Mouse (Mus musculus) mature B cell (primary cell): Measurements from ENCODE around the gene Mlycd.

ENCODE experiments used
- in situ Hi-C: fragments of 300-500 bp; cut with MboI; formaldehyde crosslinking; loops from 2 replicates; pipeline ENCODE4 v1.14.3; 2019

Mlycd gene

DNA sequence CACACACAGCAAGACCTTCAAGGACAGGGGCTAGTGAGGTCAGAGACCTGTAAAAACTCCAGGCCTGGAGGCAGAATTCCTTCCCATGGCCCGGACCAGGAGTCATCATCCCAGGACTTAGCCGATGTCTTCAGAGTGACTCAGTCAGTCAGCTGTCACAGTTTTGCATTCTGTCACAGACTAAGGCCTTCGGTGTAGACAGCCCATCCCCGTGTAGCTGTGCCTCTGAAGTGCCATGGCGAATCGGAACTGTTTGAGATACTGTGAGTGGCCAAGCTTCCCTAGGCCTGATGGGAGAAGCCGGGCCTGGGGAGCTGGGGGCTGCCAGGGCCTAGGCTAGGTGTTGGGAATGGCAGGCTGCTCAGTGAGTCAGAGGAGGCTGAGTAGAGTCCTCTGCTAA lies 36.0 kb downstream of the Mlycd start:
- in situ Hi-C loops, result no loop called here

DNA sequence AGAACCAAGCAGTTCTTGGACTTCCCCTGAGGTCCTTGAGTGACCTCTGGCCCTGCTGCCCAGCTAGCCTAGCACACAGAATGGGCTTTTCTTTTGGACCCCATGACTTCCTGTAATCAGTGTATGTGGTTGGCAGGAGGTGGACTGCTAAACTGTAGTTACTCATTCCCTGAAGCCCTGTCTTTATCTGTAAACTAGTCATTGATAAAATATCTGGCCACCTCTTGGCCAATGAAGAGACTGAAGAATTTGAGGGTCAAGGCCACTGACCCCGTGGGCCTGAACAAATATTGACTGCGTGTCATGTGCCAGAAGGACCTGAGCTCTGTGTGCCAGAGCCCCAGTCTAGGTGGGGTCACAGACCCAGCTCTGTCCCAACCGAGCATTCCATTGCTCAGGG lies 37.7 kb downstream of the Mlycd start:
- in situ Hi-C loops, result no loop called here

DNA sequence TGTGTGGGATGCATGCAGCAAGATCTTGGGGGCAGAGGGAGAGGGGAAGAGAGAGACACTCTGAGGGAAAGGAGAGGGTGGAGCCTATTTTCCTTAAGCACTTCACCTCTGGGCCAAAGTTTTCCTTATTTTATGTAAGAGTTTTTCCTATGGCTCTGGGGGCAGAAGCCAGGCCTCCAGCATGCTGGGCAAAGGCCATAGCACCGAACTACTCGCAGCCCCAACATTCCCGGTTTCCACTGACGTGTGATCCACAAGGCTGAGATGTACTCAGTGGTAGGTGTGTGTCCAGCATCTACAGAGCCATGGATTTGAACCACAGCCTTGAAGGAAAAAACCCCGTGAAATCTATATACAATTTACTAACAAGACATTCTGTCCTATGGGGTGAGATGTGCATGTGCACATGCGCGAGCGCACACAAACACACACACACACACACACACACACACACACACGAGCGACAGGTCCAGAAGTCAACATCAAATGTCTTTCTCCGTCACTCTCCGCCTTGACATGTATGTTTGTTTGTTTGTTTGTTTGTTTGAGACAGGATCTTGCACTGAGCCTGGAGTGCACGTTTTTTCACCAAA lies 39.0 kb downstream of the Mlycd start, which contains the start of gene Osgin1:
Gene Osgin1, plus strand, starts transcription at position 543 of the 593 bp plus-strand sequence.
- in situ Hi-C loops, result no loop called here

DNA sequence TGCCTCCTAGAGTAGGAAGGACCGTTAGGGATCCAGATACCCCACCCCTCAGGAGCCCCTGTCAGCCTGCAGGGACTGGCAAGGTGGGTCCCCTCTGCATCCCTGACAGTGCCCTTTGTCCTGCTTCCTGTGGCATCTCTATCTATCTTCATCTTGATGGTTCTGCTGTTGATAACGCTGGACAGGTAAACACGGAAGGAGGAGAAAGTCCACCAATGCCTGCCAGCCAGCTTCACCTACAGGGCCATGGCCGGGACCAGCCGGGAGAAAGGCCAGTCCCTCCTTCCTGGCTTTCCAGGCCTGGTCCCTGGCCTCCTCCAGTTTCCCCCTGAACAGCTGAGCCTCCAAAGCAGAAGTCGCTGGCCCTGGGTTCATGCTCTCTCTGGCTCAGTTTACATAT lies 39.9 kb downstream of the Mlycd start:
- in situ Hi-C loops, result no loop called here

DNA sequence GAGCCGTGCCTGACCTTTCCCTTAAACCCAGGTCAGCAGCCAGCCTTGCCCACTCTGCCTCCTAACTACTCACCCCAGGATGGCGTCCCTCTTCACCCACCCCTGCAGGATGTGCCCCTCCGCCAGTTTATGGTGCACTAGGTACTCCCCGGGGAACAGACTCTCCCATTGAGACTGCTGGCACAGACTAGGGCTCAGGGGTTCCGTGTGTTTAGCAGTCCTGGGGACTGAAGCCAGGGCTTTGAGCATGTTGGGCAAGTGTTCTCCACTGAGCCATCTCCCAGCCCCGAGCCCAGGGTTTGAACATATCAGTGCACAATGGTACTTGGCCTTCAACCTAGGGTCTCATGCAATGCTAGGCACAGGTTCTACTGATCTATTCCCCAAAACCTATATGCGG lies 40.8 kb downstream of the Mlycd start:
- in situ Hi-C loops, result no loop called here

DNA sequence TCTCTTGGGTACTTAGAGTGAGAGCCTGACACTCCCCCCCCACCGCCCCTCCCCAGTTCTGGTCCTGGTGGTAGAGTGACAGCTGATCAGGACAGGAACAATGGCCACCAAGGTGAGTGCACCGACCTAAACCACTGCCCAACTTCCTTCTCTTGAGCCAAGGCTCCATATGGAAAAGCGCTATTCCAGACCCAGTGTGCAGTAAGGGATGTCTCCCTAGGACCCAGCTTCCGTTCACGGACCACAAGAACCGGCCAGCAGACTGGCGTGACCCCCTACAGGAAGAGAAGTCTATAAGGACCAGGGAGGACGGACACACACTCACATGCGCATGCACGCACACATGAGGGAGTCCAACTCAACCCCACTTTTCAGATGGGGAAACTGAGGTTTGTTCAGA lies 41.7 kb downstream of the Mlycd start:
- in situ Hi-C loops, result no loop called here

DNA sequence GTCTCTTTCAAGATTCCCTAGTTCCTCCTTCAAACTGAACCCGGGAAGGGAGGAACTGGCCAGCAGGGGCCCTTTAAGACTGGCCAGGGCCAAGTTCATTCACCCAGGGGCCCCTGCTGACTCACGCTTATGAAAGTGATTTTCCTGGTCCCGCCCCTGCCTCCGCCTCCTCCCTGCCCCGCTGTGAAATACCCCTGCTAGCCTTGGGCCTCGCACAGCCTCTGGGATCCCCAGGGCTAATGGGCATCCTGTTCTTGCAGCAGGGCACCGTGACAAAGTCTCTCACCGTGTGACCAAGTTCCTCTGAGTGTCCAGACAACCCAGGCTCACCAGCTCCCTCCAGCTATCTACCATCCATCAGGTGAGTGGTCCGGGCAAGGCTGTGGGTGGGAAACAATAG lies 42.3 kb downstream of the Mlycd start:
- in situ Hi-C loops, result no loop called here

DNA sequence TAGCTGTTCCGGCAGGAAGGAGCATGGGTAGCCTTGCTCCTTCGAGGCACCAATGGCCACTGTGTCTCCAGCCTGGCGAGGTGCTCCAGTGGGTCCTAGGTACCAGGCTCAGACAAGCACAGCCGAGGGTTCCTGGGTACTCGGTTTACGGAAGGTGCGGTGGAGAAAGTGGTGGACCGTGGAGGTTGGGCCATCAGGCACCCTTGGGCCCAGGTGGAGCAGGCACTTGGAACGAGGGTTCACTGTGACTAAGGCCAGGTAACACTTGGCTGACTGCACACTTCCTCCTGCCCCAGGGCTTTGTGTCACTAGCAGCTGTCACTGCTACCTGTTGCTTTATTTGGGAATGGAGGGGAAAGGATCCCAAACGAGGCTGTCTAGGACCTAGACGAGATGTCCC lies 42.8 kb downstream of the Mlycd start:
- in situ Hi-C loops, result no loop called here

DNA sequence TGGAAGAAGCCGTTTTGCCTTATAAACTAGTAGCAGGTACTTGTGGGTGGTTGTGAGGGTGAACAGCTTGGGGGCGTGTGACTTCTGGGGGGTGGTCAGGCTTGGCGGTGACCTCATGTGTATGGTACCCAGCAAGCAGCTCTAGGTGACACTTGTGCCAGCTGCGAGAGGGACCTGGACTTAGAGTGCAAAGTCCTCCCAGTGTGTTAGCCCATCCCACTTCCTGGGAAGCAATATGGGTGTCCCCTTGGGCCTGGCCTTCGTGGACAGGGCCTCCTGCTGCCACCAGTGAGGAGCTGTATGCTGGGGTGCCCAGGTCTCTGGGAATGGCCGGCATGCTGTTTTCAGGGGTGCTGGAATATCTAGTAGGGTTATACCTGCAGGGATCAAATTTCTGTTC lies 44.2 kb downstream of the Mlycd start:
- in situ Hi-C loops, result no loop called here

DNA sequence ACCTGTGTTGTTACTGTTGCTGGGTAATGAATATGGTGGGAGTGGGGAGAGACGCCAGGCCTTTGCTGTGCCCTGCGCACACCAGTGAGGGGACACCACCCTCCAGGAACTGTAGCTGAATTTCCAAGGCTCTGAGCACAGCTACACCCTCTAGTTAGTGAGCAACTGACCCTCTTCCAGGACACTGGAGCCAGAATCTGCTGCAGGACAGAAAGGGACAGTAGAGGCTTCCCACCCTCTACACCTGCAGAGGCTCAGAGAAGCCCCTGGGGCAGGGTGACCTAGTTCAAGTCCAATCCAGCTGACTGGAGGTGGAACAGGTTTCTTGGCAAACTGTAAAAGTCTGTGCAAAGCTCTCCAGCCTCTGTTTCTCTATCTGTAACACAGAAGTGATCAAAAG lies 44.7 kb downstream of the Mlycd start:
- in situ Hi-C loops, result no loop called here

DNA sequence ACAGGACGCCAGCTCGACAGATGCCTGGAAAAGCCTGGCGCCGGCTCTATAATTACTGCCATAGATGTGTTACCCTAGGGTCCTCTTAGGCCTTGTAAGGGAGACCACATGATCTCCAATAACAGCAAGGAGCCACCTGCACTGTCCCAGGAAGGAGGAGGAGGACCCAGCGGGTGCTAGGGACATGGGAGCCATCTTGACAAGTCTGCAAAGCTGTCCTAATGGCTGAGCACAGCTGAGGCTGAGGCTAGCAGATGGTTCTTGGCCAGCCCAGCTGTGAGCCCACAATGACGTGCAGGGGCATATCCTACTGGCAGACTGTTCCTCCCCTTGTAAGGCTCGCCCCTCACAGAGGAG lies 45.2 kb downstream of the Mlycd start:
- in situ Hi-C loops, result no loop called here

DNA sequence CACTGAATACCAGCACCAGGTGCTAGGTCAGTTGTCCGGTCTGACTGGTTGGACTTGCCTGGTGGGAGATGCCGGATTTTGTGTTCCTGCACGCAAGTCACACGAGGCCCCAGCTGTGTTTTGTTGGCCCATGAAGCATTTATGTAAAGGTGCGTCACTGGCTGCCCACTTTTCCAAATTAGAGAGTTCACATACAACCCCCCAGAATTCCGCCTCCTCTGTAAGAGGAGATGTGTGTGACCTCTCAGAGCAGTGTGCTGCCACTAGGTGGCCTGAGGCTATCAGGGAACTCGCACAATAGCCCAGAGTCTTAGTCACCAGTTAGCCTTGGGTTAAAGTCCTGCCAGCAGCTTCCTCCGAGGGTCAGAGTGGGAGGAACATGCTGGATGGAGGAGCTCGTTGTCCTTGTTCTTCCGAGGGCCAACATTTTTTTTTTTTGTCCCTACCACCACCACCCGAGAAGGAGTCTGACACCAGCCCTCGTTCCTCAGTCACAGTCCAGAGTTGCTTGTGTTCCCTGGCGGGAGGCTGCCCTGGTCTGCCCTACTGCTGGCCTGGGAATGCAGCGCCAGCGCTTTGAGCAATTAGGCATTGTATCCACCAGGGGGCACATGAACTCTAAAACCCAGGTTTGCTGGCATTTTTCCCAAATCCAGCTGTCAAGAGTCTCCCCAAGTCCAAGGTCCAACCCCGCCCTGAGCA lies 45.7 kb downstream of the Mlycd start:
- in situ Hi-C loops, result no loop called here

DNA sequence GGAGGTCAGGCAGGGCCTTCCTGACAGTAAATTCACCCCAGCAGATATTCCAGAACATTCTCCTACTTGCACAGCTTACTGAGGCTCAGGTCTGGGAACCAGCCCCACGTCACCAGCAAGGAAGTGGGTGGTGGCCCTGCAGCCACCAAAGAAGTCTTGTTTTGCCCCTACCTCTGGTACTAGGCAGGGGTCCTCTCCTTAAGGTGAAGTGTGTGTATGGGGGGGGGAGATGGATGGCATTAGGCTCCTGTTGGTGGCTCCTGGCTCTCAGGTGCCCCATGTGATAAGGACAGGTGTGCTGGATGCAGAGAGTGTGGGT lies 46.2 kb downstream of the Mlycd start:
- in situ Hi-C loops, result no loop called here

DNA sequence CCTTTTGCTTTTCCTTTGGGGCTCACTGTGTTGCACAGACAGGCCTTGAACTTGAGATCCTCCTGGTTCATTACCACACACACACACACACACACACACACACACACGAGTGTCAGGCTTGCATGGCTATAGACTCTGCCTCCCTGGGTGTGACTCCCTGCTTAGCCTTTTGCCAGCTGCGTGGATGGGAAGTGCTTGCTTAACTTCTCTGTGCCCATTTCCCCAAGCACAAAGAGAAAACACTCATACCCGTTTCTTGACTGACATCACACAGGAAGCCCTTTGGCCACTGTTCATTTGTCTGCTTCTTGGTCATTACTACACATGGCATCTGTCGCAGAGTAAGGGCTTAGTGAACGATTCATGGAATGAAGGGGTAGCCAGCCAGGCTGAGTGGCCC lies 47.3 kb downstream of the Mlycd start:
- in situ Hi-C loops, result no loop called here

DNA sequence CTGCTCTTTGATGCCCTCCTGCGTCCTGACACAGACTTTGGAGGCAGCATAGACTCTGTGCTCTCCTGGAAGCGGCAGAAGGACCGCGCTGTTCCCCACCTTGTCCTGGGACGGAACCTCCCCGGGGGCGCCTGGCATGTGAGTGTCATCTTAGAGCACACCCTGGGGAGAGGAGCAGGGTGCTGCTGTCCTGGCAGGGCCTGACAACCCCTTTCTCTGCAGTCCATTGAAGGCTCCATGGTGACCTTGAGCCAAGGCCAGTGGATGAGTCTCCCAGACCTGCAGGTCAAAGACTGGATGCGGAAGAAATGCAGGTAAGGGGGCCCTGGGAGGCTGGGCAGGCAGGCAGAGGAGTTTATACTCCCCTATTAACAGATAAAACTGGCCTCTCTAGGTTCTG lies 48.3 kb downstream of the Mlycd start:
- in situ Hi-C loops, result no loop called here

DNA sequence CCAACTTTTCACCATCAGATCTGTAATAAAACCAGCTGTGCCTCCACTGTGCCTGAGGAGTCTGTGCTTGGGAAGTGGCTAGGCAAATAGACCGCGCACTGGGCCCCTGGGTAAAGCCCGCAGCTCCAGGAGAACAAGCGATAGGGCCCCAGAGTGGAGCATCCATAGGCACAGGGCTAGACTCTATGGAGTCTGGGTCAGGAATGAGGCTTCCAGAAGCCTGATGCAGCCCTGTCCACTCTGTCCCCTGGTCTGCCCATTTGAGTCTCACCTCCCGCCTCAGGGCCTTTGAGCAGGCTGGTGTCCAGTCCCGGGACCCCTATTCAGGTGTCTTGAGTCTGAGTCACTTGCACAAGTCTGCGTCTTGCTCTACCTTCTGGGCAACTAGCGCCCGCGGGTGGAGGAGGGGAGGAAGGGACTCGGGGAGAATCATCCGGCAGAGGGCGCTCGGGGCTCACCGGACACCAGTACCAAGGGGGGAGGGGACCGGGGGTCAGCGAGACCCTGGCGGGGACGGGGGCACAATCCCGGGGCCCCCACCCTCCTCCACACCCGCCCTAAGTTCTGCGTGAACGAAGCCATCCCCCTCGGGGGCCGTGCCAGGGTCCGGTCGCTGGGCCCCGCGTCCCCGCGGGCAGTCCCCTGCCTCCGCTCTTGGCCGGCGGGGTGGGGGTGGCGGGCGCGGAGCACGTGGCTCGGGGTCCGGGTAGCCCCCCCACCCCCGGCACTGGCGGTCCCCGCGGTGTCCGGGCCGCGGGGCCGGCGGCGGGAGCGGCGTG lies 51.7 kb downstream of the Mlycd start, which contains the start of gene Necab2:
Gene Necab2, plus strand, starts transcription at position 509 of the 779 bp plus-strand sequence.
- in situ Hi-C loops, result no loop called here

DNA sequence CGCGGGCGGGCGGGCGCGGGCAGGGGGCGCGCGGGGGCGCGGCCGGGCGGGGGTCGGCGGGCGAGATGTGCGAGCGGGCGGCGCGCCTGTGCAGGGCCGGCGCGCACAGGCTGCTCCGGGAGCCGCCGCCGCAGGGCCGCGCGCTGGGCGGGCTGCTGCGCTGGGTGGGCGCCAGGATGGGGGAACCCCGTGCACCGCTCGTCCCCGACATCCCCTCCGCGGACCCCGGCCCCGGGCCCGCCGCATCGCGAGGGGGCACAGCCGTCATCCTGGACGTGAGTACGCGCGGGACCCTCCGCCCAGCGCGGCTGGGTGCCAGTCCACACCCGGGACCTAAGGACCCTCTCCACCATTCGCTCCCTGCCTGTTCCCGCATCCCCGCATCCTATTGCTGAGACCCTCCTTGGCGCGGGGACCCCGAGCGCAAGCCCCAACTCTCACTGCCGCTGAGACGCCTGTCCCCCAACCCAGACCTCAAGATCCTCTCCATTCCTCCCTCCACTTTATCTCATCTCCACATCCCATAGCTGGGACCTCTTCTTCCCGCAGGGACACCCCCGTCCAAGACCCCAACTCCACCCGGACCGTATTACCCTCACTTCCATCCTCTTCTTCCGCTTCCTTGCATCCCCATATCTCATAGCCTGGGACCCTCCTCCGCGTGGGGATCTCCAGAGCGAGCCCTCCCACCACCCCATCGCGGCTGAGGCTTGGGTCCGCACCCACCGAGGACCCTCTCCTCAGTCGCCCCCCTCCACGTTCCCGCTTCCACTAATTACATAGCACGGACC lies 52.5 kb downstream of the Mlycd start:
- in situ Hi-C loops, result no loop called here

DNA sequence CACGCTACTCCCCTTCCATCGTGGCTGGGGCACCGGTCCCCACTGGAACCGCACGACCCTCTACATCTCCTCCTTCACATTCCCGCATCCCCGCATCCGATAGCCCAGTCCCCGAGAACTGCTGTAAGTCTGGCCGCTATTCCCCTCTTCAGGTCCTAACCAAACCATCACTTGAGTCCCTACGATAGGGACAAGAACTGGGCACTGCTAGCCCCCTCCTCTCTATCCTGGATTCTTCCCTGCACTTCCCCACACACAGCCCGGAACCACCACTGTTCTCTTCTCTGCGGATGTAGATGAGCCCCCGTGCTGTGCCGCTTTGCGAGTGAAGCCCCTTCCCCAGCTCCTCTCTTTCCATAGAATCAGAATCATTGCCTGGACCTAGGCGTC lies 53.1 kb downstream of the Mlycd start:
- in situ Hi-C loops, result no loop called here

DNA sequence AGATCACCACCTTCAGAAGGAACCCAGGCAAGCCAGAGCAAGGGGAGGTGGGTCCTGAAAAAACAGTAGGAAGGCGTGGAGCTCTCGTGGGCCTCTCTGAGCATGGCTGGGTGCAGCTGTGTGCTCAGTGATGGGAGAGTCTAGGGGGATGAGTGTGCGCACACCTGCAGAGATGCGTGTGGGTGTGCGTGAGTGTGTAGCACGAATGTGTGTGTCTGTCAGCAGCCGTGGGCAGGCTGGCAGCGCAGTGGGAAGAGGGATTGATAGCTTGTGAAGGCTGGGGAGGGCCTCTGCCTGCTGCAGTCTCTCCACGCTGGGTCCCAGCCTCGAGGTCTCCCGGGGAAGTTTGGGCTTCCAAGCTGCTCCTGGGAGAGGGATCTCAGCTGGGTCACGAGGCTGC lies 54.9 kb downstream of the Mlycd start:
- in situ Hi-C loops, result no loop called here

DNA sequence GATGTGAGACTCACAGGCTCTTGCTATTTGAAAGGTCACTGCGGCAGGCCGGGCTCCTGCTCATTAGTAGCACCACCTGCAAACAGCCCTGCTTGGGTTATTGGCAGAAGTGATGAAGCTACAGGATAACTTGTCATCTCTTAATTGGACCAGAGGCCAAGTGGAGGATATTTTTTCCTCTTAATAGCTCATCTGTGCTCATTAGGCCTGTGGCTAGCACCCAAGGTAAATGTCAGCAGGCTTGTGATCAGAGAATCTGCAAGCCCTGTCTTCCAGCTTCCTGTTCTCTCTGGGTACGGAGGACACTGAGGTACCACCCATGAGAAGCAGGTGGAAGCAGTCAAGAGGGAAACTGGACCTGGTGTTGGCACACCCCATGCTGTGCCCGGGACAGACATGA lies 56.5 kb downstream of the Mlycd start:
- in situ Hi-C loops, result no loop called here

DNA sequence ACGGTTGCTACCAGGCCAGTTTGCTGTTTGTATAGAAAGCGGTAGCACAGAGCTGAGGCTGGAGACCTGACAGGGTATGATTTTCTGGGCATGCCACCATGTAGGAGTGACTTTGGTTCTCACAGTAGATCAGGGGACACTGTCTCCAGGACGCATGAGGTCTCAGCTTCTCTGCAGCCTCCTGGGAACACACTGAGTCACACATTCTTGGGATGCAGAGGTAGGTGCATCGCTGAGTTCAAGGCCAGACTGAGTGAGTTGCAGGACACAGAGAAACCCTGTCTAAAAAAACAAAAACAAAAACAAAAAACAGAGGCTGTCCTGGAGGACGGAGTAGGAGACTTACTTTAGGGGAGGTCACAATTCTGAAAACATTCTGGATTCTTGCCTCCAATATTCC lies 58.2 kb downstream of the Mlycd start:
- in situ Hi-C loops, result no loop called here

DNA sequence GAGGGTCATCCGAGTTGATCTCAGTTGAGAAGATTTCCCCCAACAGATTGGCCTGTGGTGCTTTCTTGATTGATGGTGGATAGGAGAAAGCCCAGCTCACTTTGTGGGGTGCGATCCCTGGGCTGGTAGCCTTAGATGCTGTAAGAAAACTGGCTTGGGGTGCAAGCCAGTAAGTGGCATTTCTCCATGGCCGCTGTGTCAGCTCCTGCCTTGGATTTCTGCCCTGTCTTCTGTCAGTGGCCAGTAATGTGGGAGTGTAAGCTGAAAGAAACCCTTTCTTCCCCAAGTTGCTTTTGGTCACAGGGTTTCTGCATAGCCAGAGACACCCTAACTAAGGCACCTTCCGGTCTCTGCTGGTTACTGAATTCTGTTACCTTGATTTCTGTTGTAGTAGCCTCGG lies 61.4 kb downstream of the Mlycd start:
- in situ Hi-C loops, result no loop called here

DNA sequence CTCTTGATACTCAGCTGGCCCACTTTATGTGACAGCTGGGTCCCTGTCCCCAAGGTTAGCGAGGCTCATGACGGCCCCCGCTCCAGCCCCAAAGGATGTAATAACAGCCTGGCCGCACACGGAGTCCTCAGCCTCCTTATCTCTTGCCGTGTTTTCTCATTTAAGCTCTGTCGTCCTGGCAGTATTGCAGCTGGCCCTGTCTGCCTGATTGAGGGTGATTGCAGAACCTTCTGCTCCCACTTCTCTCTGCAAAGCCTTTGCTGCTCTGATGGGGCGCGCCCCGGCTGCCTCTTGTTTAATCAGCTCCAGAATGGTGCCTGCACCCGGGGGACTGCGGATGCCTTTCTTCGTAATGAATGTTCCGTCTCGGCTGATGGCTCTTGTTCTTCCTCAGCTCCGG lies 65.0 kb downstream of the Mlycd start:
- in situ Hi-C loops, result no loop called here
